Mouse (Mus musculus): ENCODE measurements around the gene Cox17.

The Cox17 gene

GRCm38 (mm10) chr16:38349881-38350280 lies 3.1 kb downstream of the Cox17 start:
- no peak for DNase-seq (ENCODE audit: low spot score)

GRCm38 (mm10) chr16:38350361-38350855 lies 3.6 kb downstream of the Cox17 start:
- DNase-seq (ENCODE audit: low spot score): no peak

- DNase-seq (ENCODE audit: low spot score): no peak
These were observed 4.1 kb downstream of the Cox17 start for GRCm38 (mm10) chr16:38350939-38351338.

GRCm38 (mm10) chr16:38352031-38352430 lies 5.2 kb downstream of the Cox17 start:
- no peak for DNase-seq (ENCODE audit: low spot score)

- no peak for DNase-seq (ENCODE audit: low spot score)
These were observed 6.1 kb downstream of the Cox17 start for GRCm38 (mm10) chr16:38352851-38353250.

GRCm38 (mm10) chr16:38353642-38354041 lies 6.9 kb downstream of the Cox17 start:
- DNase-seq (ENCODE audit: low spot score): no peak

- no peak for DNase-seq (ENCODE audit: low spot score)
These were observed 7.6 kb downstream of the Cox17 start for GRCm38 (mm10) chr16:38354185-38354913.

GRCm38 (mm10) chr16:38358256-38358812 lies 11.5 kb downstream of the Cox17 start:
- no peak for DNase-seq (ENCODE audit: low spot score)

GRCm38 (mm10) chr16:38359241-38359640 lies 12.4 kb downstream of the Cox17 start:
- no peak for DNase-seq (ENCODE audit: low spot score)

GRCm38 (mm10) chr16:38359857-38360256 lies 13.1 kb downstream of the Cox17 start:
- no peak for DNase-seq (ENCODE audit: low spot score)

GRCm38 (mm10) chr16:38360317-38360716 lies 13.5 kb downstream of the Cox17 start:
- peak; percentile 29 for DNase-seq (ENCODE audit: low spot score)

GRCm38 (mm10) chr16:38361933-38362332 lies 15.1 kb downstream of the Cox17 start, which contains the start of gene Popdc2:
Gene Popdc2 (plus strand): TSS chr16:38362209.
- no peak for DNase-seq (ENCODE audit: low spot score)

GRCm38 (mm10) chr16:38362493-38363255 lies 15.9 kb downstream of the Cox17 start:
- DNase-seq (ENCODE audit: low spot score): no peak

- DNase-seq (ENCODE audit: low spot score): no peak
These were observed 16.4 kb downstream of the Cox17 start for GRCm38 (mm10) chr16:38363256-38363595.

GRCm38 (mm10) chr16:38363657-38364056 lies 16.9 kb downstream of the Cox17 start:
- DNase-seq (ENCODE audit: low spot score): no peak

GRCm38 (mm10) chr16:38365390-38365789 lies 18.6 kb downstream of the Cox17 start:
- no peak for DNase-seq (ENCODE audit: low spot score)

- DNase-seq (ENCODE audit: low spot score): no peak
These were observed 19.4 kb downstream of the Cox17 start for GRCm38 (mm10) chr16:38366231-38366630.

- DNase-seq (ENCODE audit: low spot score): peak; percentile 41
These were observed 21.5 kb downstream of the Cox17 start for GRCm38 (mm10) chr16:38368336-38368735.

GRCm38 (mm10) chr16:38369000-38369399 lies 22.2 kb downstream of the Cox17 start:
- DNase-seq (ENCODE audit: low spot score): no peak

GRCm38 (mm10) chr16:38369431-38369830 lies 22.6 kb downstream of the Cox17 start:
- DNase-seq (ENCODE audit: low spot score): no peak

- no peak for DNase-seq (ENCODE audit: low spot score)
These were observed 23.2 kb downstream of the Cox17 start for GRCm38 (mm10) chr16:38369992-38370484.

- DNase-seq (ENCODE audit: low spot score): no peak
These were observed 24.0 kb downstream of the Cox17 start for GRCm38 (mm10) chr16:38370633-38371374.

Measured in retina, embryonic 14.5 days (tissue).